Mouse (Mus musculus) lung, adult 10 weeks (tissue): ENCODE data around the gene Aga. TPM values are rescaled to one million over a fixed set of nuclear protein-coding genes. Genes with fewer than 3 reads are reported as not detected.

Experiments used
- polyA plus RNA-seq: library from polyadenylated mRNA; stranded (reverse); fragments of 350-450 nt; fragmentation: Illumina TruSeq; extraction: RNeasy Lipid Tissue Mini Kit (QIAGEN cat#74804); gene quantifications from one replicate; pipeline ENCODE4 v1.2.3, GENCODE M21; 2014; ENCODE audit warnings: low read depth, low replicate concordance; ENCODE audit not compliant: insufficient read depth

The Aga gene
- 23.5 TPM for polyA plus RNA-seq

DNA sequence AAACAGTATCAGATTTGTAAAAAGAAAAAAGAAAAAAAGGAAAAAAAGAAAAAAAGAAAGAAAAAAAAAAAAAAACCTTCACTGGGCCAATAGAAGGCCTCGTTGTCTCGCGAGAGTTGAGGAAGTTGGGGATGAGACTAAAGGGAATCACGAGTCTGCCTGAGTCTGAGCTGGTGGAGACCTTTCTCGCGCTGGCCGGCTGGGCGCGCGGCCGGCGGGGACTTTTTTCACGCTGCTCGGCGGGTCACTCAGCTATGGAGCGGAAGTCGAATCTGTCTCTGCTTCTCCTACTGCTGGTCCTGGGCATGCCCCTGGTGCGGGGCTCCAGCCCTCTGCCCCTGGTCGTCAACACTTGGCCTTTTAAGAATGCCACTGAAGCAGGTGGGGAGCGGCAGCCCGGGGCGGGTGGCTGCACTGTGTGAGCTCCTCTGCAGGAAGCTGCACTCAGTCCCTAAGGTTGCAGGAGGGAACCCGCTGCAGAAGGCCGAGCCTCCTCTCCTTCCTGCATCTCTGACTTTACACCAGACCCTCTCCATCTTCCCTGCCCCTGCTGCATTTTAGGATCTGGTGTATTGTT is at the start of gene Aga:
Aga (plus strand) TSS at position 177 of the 577 bp plus-strand sequence.

Other genes with a start within 250 kb of the Aga start
- 0.24 TPM for gene Neil3, start 127.3 kb downstream of the Aga start, polyA plus RNA-seq